Mouse (Mus musculus): ENCODE measurements around the gene Wdr27. TPM values are rescaled to one million over a fixed set of nuclear protein-coding genes. Genes with fewer than 3 reads are reported as not detected.
"Not testable (repeated sequence)": the region's sequence is repeated elsewhere in the genome, so short reads cannot be mapped to it uniquely, and the experiment has no call there.

Wdr27 gene
- polyA plus RNA-seq, 1 experiment from 2014 or later, result 8.7 TPM

- H3K36me3 ChIP-seq (replicated peaks); H3K27ac ChIP-seq; H3K9me3 ChIP-seq; H3K9ac ChIP-seq; H3K4me1 ChIP-seq; H3K4me3 ChIP-seq (replicated peaks); H3K4me2 ChIP-seq; ATAC-seq (ENCODE audit: low FRiP score); H3K27me3 ChIP-seq: not testable (repeated sequence)
Measured at GRCm38 (mm10) chr17:14895058-14895457, 47.9 kb downstream of the Wdr27 start.

GRCm38 (mm10) chr17:14886933-14887332 lies 56.0 kb downstream of the Wdr27 start:
- Histone ChIP-seq H3K9me3 (no peaks in the 10 kb centered on the region), H3K36me3 (replicated peaks) (no peaks in the 10 kb centered on the region), H3K4me2 (no peak overlapping the region), H3K27me3 (no peaks in the 10 kb centered on the region), H3K9ac (no peak overlapping the region), H3K27ac (no peak overlapping the region), H3K4me3 (replicated peaks) (no peak overlapping the region), H3K4me1 (no peaks in the 10 kb centered on the region)
- no peak for ATAC-seq (ENCODE audit: low FRiP score)
- WGBS, result 71% methylated on average over 2 of the region's 2 CpGs

GRCm38 (mm10) chr17:14874656-14875204 lies 68.2 kb downstream of the Wdr27 start:
- WGBS, result 80% methylated on average over 2 of the region's 2 CpGs
- H3K4me1 ChIP-seq, result no peaks in the 10 kb centered on the region
- ATAC-seq (ENCODE audit: low FRiP score), result no peak

GRCm38 (mm10) chr17:14860220-14860619 lies 82.7 kb downstream of the Wdr27 start:
- H3K27ac ChIP-seq, result no peak overlapping the region
- H3K27me3 ChIP-seq, result no peaks in the 10 kb centered on the region
- no peak overlapping the region for H3K4me3 ChIP-seq (replicated peaks)
- H3K9me3 ChIP-seq, result no peaks in the 10 kb centered on the region
- H3K9ac ChIP-seq, result no peak overlapping the region
- no peak for ATAC-seq (ENCODE audit: low FRiP score)
- H3K36me3 ChIP-seq (replicated peaks), result no peaks in the 10 kb centered on the region
- WGBS, result 76% methylated on average over 1 of the region's 1 CpGs
- no peaks in the 10 kb centered on the region for H3K4me1 ChIP-seq
- H3K4me2 ChIP-seq, result no peak overlapping the region

More at GRCm38 (mm10) chr17:14874656-14875204, 68.2 kb downstream of the Wdr27 start:
- Histone ChIP-seq H3K4me2 (no peak overlapping the region), H3K27me3 (no peaks in the 10 kb centered on the region), H3K27ac (no peak overlapping the region), H3K9ac (no peak overlapping the region), H3K36me3 (replicated peaks) (no peaks in the 10 kb centered on the region), H3K4me3 (replicated peaks) (no peak overlapping the region), H3K9me3 (no peaks in the 10 kb centered on the region)

- no peaks in the 10 kb centered on the region for H3K27me3 ChIP-seq
- 91% methylated on average over 3 of the region's 3 CpGs for WGBS
- H3K27ac ChIP-seq, result no peak overlapping the region
- no peaks in the 10 kb centered on the region for H3K9me3 ChIP-seq
- H3K36me3 ChIP-seq (replicated peaks), result no peaks in the 10 kb centered on the region
- no peak for ATAC-seq (ENCODE audit: low FRiP score)
- H3K4me1 ChIP-seq, result no peaks in the 10 kb centered on the region
- no peak overlapping the region for H3K9ac ChIP-seq
- no peak overlapping the region for H3K4me3 ChIP-seq (replicated peaks)
- H3K4me2 ChIP-seq, result no peak overlapping the region
Measured at GRCm38 (mm10) chr17:14847709-14848108, 95.2 kb downstream of the Wdr27 start.

GRCm38 (mm10) chr17:14846880-14847279 lies 96.1 kb downstream of the Wdr27 start:
- Histone ChIP-seq H3K27me3 (no peaks in the 10 kb centered on the region), H3K9me3 (no peaks in the 10 kb centered on the region), H3K27ac (no peak overlapping the region), H3K9ac (no peak overlapping the region), H3K4me3 (replicated peaks) (no peak overlapping the region), H3K4me2 (no peak overlapping the region), H3K36me3 (replicated peaks) (no peaks in the 10 kb centered on the region), H3K4me1 (no peaks in the 10 kb centered on the region)
- ATAC-seq (ENCODE audit: low FRiP score), result no peak
- WGBS, result 78% methylated on average over 5 of the region's 5 CpGs

DNA sequence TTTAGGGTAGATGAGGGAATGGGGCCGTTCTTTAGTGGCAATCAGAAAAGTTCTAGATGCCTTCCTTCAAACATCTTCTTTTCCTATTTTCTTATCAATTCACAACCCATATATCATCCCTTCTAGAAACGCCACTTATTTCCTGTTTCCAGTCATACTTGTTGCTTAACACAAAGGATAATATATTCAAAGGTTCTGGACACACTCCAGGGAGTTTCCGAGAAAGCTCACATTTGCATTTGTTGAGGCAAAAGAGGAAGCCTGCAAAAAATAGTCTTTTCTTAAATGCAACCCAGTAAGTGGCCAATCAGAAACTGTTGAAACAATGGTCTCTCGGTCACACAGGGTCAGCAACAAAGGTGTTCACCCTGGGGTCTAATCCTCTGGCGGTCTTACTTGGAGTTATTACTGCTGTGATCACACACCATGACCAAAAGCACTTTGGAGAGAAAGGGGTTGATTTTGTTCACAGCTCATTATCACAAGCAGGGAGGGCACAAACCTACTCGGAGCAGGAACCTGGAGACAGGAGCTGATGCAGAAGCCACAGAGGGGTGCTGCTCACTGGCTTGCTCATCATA lies 116.2 kb downstream of the Wdr27 start:
- no peak for ATAC-seq (ENCODE audit: low FRiP score)
- Histone ChIP-seq H3K9ac (no peak overlapping the region), H3K4me3 (replicated peaks) (no peak overlapping the region), H3K4me1 (no peaks in the 10 kb centered on the region), H3K4me2 (no peak overlapping the region), H3K36me3 (replicated peaks) (no peaks in the 10 kb centered on the region), H3K9me3 (no peaks in the 10 kb centered on the region), H3K27ac (no peak overlapping the region), H3K27me3 (no peaks in the 10 kb centered on the region)
- 30% methylated on average over 6 of the region's 6 CpGs for WGBS

DNA sequence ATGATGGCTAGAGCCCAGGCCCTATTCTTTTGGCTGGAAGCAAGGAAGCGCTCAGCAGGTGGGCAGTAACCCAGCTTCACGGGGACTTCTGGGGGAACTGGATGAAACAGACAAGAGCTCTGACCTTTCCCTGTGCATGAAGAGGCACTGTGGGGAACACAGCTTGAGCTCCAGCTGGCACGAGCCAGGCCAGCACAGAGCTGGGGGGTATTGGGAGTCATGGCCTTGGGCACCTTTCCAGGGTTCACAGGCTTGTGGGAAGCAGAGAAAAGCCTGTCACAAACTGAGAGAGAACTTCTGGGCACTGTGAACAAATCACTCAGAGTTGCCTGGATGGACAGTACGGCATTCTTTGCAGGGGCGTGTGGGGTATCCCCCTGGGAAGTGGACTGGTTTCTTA lies 118.0 kb downstream of the Wdr27 start:
- no peak overlapping the region for H3K9ac ChIP-seq
- H3K4me2 ChIP-seq, result no peak overlapping the region
- no peak overlapping the region for H3K4me3 ChIP-seq (replicated peaks)
- WGBS, result 69% methylated on average over 5 of the region's 5 CpGs
- no peaks in the 10 kb centered on the region for H3K27me3 ChIP-seq
- no peaks in the 10 kb centered on the region for H3K9me3 ChIP-seq
- no peaks in the 10 kb centered on the region for H3K4me1 ChIP-seq
- ATAC-seq (ENCODE audit: low FRiP score), result no peak
- H3K27ac ChIP-seq, result no peak overlapping the region
- H3K36me3 ChIP-seq (replicated peaks), result no peaks in the 10 kb centered on the region

DNA sequence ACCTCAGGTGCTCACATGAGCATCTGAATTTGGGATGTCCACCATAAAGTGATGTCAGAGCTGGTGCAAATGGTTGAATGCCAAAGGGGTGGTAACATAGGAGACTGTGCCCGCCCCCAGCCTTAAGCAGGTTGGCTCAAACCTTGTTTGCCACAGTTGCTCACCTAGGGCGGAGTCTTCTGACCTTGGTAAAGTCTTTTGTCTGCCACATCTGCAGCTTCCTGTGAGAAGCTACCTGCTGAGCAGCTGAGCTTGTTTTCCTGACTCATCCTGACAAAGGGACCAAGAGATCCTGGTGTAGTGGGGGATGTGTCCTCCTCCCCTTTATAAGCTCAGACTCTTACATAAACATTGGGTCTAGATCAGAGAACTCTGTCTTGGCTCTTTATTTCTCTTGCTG lies 125.0 kb downstream of the Wdr27 start:
- Histone ChIP-seq H3K9ac (no peak overlapping the region), H3K4me3 (replicated peaks) (no peak overlapping the region), H3K4me2 (no peak overlapping the region), H3K27me3 (no peaks in the 10 kb centered on the region), H3K9me3 (no peaks in the 10 kb centered on the region), H3K4me1 (no peaks in the 10 kb centered on the region), H3K27ac (no peak overlapping the region), H3K36me3 (replicated peaks) (no peaks in the 10 kb centered on the region)
- WGBS, result 78% methylated on average over 2 of the region's 2 CpGs
- ATAC-seq (ENCODE audit: low FRiP score), result no peak

DNA sequence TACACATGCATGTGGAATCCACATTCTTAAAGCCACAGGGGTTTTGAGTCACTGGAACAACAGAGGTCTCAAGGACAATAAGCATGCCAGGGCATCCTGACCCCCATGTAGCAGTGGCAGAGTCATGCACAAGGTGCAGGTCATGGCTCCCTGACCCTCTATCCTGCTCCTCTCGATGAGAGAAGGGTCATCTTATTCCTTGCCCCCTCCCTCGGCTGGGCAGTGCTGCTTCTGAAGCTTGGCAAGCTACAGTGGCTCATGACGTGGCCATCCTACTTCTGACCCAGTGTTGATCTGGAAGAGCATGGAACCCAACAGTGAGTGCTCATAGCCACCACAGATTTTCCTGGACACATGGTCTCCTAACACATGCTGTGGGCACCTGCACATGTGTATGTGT lies 126.9 kb downstream of the Wdr27 start:
- H3K9ac ChIP-seq, result no peak overlapping the region
- no peaks in the 10 kb centered on the region for H3K4me1 ChIP-seq
- no peaks in the 10 kb centered on the region for H3K27me3 ChIP-seq
- WGBS, result 78% methylated on average over 3 of the region's 3 CpGs
- no peaks in the 10 kb centered on the region for H3K36me3 ChIP-seq (replicated peaks)
- no peak for ATAC-seq (ENCODE audit: low FRiP score)
- no peak overlapping the region for H3K4me3 ChIP-seq (replicated peaks)
- no peak overlapping the region for H3K4me2 ChIP-seq
- no peaks in the 10 kb centered on the region for H3K9me3 ChIP-seq
- H3K27ac ChIP-seq, result no peak overlapping the region

DNA sequence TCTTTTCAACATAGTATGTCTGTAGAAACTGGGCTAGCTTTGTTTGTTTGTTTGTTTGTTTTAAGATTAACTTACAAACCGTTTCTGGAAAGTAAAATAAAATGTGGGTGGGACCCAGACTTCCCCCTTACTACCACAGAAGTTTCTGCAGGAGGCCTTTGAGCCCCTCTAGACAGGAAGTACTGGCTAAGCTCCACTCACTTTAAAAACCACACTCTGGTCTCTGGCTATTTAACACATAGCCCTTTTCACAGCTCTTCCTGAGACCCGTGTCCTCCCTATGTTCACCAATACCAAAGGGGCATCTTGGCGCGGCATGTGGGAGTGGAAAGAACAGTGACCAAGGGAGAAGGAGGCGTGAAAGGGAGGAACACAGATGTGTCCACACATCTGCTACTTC lies 127.7 kb downstream of the Wdr27 start:
- ATAC-seq (ENCODE audit: low FRiP score), result no peak
- WGBS, result 82% methylated on average over 5 of the region's 5 CpGs
- H3K4me1 ChIP-seq, result no peaks in the 10 kb centered on the region

DNA sequence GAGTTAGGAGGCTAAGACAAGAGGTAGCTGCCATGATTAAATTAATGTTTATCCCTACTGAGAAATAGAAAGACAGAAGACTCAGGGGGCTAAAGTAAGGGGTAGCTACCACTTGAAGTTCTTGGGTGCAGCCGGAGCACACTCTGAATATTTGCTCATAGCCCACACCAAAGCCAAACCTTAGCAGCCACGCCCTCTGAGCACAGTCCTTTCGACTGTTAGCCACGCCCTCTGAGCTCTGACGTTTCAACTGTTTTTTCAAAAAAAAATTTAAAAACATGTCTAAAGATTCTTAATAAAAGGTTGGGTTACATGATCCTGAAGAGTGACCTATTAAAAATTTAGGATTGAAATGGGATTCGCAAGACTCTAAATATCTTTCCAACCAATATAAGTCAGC lies 130.3 kb downstream of the Wdr27 start:
- ATAC-seq (ENCODE audit: low FRiP score), result no peak
- no peaks in the 10 kb centered on the region for H3K36me3 ChIP-seq (replicated peaks)
- WGBS, result 88% methylated on average over 6 of the region's 6 CpGs

More for the DNA sequence above, 127.7 kb downstream of the Wdr27 start:
- Histone ChIP-seq H3K4me3 (replicated peaks) (no peak overlapping the region), H3K27ac (no peak overlapping the region), H3K36me3 (replicated peaks) (no peaks in the 10 kb centered on the region), H3K4me2 (no peak overlapping the region), H3K9ac (no peak overlapping the region), H3K9me3 (no peaks in the 10 kb centered on the region), H3K27me3 (no peaks in the 10 kb centered on the region)

GRCm38 (mm10) chr17:14812033-14812432 lies 130.9 kb downstream of the Wdr27 start:
- Histone ChIP-seq H3K9ac (no peak overlapping the region), H3K9me3 (no peaks in the 10 kb centered on the region), H3K27me3 (no peaks in the 10 kb centered on the region), H3K4me3 (replicated peaks) (no peak overlapping the region), H3K4me1 (no peaks in the 10 kb centered on the region), H3K36me3 (replicated peaks) (no peaks in the 10 kb centered on the region), H3K27ac (no peak overlapping the region), H3K4me2 (no peak overlapping the region)
- ATAC-seq (ENCODE audit: low FRiP score), result no peak
- 79% methylated on average over 8 of the region's 8 CpGs for WGBS

More for the DNA sequence above, 130.3 kb downstream of the Wdr27 start:
- Histone ChIP-seq H3K9ac (no peak overlapping the region), H3K4me3 (replicated peaks) (no peak overlapping the region), H3K27ac (no peak overlapping the region), H3K4me1 (no peaks in the 10 kb centered on the region), H3K9me3 (no peaks in the 10 kb centered on the region), H3K4me2 (no peak overlapping the region), H3K27me3 (no peaks in the 10 kb centered on the region)

Measured in forebrain, embryonic 12.5 days (tissue).